Mouse (Mus musculus) CH12.LX (cell line): Measurements from ENCODE around the gene Atp8a2.

Source experiments
- CHD1 ChIP-seq: IDR thresholded peaks from 2 replicates; pipeline ENCODE4 v1.6.1; 2012; ENCODE audit warnings: low read depth, low read length, improper control_type of control experiment, inconsistent platforms
- CTCF ChIP-seq, 2 experiments: IDR thresholded peaks in 1 of 2; conservative IDR thresholded peaks in 1 of 2; 2 replicates each; pipeline ENCODE4 v1.5.1; 2011 to 2012; ENCODE audit warnings: low read depth in 2 of 2, low read length in 2 of 2, improper control_type of control experiment in 1 of 2, inconsistent platforms in 1 of 2, mild to moderate bottlenecking in 1 of 2, moderate library complexity in 1 of 2
- EP300 ChIP-seq: IDR thresholded peaks from 2 replicates; pipeline ENCODE4 v1.6.1; 2011; ENCODE audit warnings: low read length, improper control_type of control experiment
- ETS1 ChIP-seq: conservative IDR thresholded peaks from 2 replicates; pipeline ENCODE4 v1.6.1; 2012; ENCODE audit warnings: low read depth, mild to moderate bottlenecking, inconsistent platforms, low read length, improper control_type of control experiment, moderate library complexity
- GABPA ChIP-seq: IDR thresholded peaks from 2 replicates; pipeline ENCODE4 v1.6.1; 2012; ENCODE audit warnings: low read depth, low read length, improper control_type of control experiment, inconsistent platforms; ENCODE audit not compliant: insufficient replicate concordance
- KAT2A ChIP-seq: IDR thresholded peaks from 2 replicates; pipeline ENCODE4 v1.6.1; 2012; ENCODE audit warnings: low read length, improper control_type of control experiment, inconsistent platforms; ENCODE audit not compliant: insufficient replicate concordance
- POLR2A ChIP-seq: IDR thresholded peaks from 2 replicates; pipeline ENCODE4 v1.6.1; 2011; ENCODE audit warnings: low read depth, mild to moderate bottlenecking, improper control_type of control experiment, low read length
- USF1 ChIP-seq: IDR thresholded peaks from 2 replicates; pipeline ENCODE4 v1.6.1; 2014; ENCODE audit warnings: low read depth, mild to moderate bottlenecking, inconsistent platforms, low read length, improper control_type of control experiment
- ZMIZ1 ChIP-seq: IDR thresholded peaks from 2 replicates; pipeline ENCODE4 v1.6.1; 2012; ENCODE audit warnings: low read depth, mild to moderate bottlenecking, inconsistent platforms, low read length, improper control_type of control experiment

- no peak for TF ChIP-seq ZMIZ1
- no peak for TF ChIP-seq CTCF (conservative IDR thresholded peaks at IDR 0.05 in 1 of 2, IDR thresholded peaks at IDR 0.05 in 1 of 2; ENCODE audit: low read depth in 2 of 2, low read length in 2 of 2)
- no peak for TF ChIP-seq EP300
- no peak for TF ChIP-seq KAT2A
- no peak for TF ChIP-seq ETS1
- TF ChIP-seq GABPA = no peak
- TF ChIP-seq POLR2A = no peak
- no peak for TF ChIP-seq USF1
- TF ChIP-seq CHD1 = no peak
Measured at GRCm38 (mm10) chr14:60181306-60181705, 15.7 kb downstream of the Atp8a2 start.
